Mouse (Mus musculus): ENCODE data around the gene Ago4.

DNA sequence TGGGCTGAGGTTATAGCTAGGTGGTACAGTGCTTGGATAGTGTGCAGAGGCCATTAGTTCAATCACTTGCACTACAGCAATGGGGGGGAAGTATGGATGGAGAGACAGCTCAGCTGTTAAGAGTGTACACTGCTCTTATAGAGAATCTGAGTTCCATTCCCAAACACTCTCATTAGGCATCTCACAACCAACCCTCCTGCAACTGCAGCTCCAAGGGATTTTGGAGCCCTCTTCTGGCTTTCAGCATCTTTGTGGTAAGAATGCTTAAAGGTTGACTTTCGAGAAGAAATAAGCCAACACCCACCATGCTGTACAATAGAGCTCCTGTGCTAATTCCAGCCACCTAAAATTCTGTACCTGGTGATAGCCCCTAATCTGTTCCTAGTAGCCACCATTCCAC is 47.1 kb downstream of the Ago4 start:
- TF ChIP-seq GATA1 (IDR thresholded peaks at IDR 0.05; ENCODE audit: borderline replicate concordance, low read length) (no peak), FLI1 (IDR thresholded peaks at IDR 0.05; ENCODE audit: low read length) (no peak)
